Mouse (Mus musculus): ENCODE measurements at regions not wholly inside any gene's neighbourhood (a gene's known extent, or its start where the extent isn't known, plus 50 kb on each side); places are given as distances from the start of the nearest gene placed in this dataset.
A peak's percentile ranks its signal among the peaks of the same experiment; 100 is the strongest.

DNA sequence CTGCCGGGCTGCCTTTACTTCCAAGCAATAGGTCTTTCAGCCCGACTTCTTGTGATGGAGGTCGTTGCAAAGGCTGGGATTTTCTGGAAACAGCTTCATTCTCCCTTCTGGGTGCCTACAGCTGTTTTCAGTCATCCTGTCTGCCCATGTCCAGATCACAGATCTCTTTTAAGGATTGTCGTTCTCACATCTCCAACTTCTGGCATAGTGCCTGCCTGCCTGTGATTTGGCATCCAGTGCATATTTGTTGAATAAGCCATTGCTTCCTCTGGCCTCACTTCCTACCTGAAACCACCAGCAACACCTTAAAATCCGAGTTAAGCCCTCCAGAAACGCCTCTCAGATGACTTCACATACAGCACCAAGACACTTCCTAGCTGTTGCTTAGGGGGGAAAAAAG, 88.4 kb upstream of the Bnip2 start:
- H3K9ac ChIP-seq: no peak overlapping the region
- H3K4me2 ChIP-seq (replicated peaks): no peak overlapping the region
- H3K4me1 ChIP-seq (replicated peaks): no peaks in the 10 kb centered on the region
- 0 out of 2 replicates have a peak, but pooled peaks cover 11% of the 10 kb centered on the region for H3K27me3 ChIP-seq (replicated peaks)
- no peaks in the 10 kb centered on the region for H3K9me3 ChIP-seq
- no peak overlapping the region for H3K27ac ChIP-seq
- ATAC-seq: no peak
- H3K4me3 ChIP-seq (replicated peaks): no peak overlapping the region
- 51% methylated on average over 6 of the region's 6 CpGs for WGBS
- H3K36me3 ChIP-seq: no peaks in the 10 kb centered on the region

GRCm38 (mm10) chr9:69907123-69907945, 81.9 kb upstream of the Bnip2 start:
- no peak for ATAC-seq
- H3K36me3 ChIP-seq: no peaks in the 10 kb centered on the region

GRCm38 (mm10) chr9:69910621-69911020, 78.6 kb upstream of the Bnip2 start:
- peaks cover 12% of the 10 kb centered on the region for H3K27me3 ChIP-seq (replicated peaks)
- no peak overlapping the region for H3K4me3 ChIP-seq (replicated peaks)
- no peak overlapping the region for H3K4me2 ChIP-seq (replicated peaks)
- H3K9me3 ChIP-seq: no peaks in the 10 kb centered on the region
- H3K9ac ChIP-seq: no peak overlapping the region
- H3K36me3 ChIP-seq: no peaks in the 10 kb centered on the region
- no peak overlapping the region for H3K27ac ChIP-seq
- H3K4me1 ChIP-seq (replicated peaks): no peaks in the 10 kb centered on the region
- no peak for ATAC-seq
- 45% methylated on average over 4 of the region's 4 CpGs for WGBS

More at GRCm38 (mm10) chr9:69907123-69907945, 81.9 kb upstream of the Bnip2 start:
- H3K9ac ChIP-seq: no peak overlapping the region
- peak overlapping the region; percentile 17; the same call in 1 of the 2 replicates for H3K4me2 ChIP-seq (replicated peaks)
- H3K9me3 ChIP-seq: no peaks in the 10 kb centered on the region
- H3K4me3 ChIP-seq (replicated peaks): no peak overlapping the region
- peaks cover 12% of the 10 kb centered on the region for H3K27me3 ChIP-seq (replicated peaks)
- 13% methylated on average over 21 of the region's 21 CpGs for WGBS
- no peaks in the 10 kb centered on the region for H3K4me1 ChIP-seq (replicated peaks)
- H3K27ac ChIP-seq: no peak overlapping the region

DNA sequence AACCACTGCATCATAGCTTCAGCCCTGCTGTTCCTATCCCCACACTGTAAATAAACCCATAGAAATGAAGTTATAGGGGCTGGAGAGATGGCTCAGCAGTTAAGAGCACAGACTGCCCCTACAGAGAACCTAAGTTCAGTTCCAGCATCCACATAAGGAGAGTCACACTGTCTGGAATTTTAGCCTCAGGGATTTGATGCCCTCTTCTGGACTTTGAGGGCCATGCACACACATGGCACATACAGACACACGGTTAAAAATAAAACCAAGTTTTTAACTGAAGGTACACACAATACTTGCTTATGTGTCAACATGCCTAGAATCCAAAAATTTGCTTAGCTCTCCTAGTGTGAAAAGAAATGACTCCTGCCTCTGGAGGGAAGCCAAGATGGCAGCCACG, 61.1 kb upstream of the Bnip2 start:
- Histone ChIP-seq H3K4me1 (replicated peaks) (no peaks in the 10 kb centered on the region), H3K27ac (no peak overlapping the region), H3K9me3 (no peaks in the 10 kb centered on the region), H3K4me2 (replicated peaks) (no peak overlapping the region), H3K36me3 (no peaks in the 10 kb centered on the region), H3K4me3 (replicated peaks) (no peak overlapping the region), H3K27me3 (replicated peaks) (no peaks in the 10 kb centered on the region), H3K9ac (no peak overlapping the region)
- no peak for ATAC-seq
- 81% methylated on average over 2 of the region's 2 CpGs for WGBS

- no peaks in the 10 kb centered on the region for H3K4me1 ChIP-seq (replicated peaks)
- no peaks in the 10 kb centered on the region for H3K27me3 ChIP-seq (replicated peaks)
Measured at GRCm38 (mm10) chr9:69937863-69938262, 51.4 kb upstream of the Bnip2 start.

More at GRCm38 (mm10) chr9:69937863-69938262, 51.4 kb upstream of the Bnip2 start:
- H3K4me3 ChIP-seq (replicated peaks): no peak overlapping the region
- no peak overlapping the region for H3K27ac ChIP-seq
- H3K9me3 ChIP-seq: no peaks in the 10 kb centered on the region
- no peak for ATAC-seq
- WGBS: 64% methylated on average over 3 of the region's 3 CpGs
- H3K9ac ChIP-seq: no peak overlapping the region
- no peak overlapping the region for H3K4me2 ChIP-seq (replicated peaks)
- no peaks in the 10 kb centered on the region for H3K36me3 ChIP-seq
